Mouse (Mus musculus) heart, postnatal 36 days (tissue): ENCODE measurements around the gene Acadl. TPM values are rescaled to one million over a fixed set of nuclear protein-coding genes. Genes with fewer than 3 reads are reported as not detected.

Source experiments
- DNase-seq, 2 experiments: peaks; one replicate each; pipeline ENCODE4 v3.0.0; 2021 to 2022
- intact Hi-C: fragments of 180-260 bp; cut with DNase I; formaldehyde crosslinking; loops from one replicate; pipeline ENCODE4 v1.15.1; 2025
- total RNA-seq, 2 experiments: library from RNA; stranded (reverse); gene quantifications; 2 replicates each; pipeline ENCODE4 v1.2.3; 2021

Acadl gene
- total RNA-seq = 1,000 to 10,000 TPM; 1,167 to 1,246 TPM

DNA sequence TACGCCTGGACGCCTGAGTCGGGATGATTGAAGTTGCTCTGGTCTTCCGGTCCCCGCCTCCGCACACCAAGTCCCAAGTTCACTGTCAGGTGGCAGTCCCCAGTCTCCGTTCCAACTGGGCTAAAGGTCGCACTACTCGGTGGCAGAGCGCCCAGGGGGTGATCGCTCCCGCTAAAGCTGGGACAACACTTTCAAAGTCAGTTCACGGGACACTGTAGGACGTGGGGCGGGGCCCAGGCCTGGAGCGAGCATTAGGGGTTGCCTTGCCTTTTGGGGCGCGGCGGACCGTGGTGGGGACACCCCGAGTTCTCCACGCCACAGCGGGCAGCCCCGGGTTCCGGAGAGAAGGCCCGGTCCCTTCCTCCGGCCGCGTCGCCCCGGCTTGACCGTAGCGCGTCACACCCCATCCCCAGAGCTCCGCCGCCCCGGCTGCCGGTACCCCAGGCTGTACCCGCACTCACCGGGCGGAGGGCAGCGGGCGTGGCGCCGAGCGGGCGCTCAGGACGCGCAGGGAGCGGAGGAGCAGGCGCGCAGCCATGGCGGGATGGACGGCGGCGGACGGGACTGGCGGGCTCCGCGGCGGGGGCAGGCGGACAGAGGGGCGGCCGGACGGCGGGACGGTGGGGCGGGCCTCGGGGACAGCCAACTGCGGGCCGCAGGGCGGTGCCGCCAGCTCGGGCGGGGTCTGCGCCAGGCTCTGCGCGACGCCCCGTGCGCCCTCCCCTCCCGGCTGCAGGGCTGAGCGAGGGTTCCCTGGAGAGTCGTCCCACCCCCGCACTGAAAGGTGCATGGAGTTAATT lies at the start of gene Acadl:
Acadl (minus strand) TSS at position 566 of the 800 bp plus-strand sequence.
- intact Hi-C loops = loop anchor here (2.0 kb wide), 1 partner anchor 46 kb away; the partner anchor contains the start of gene Kansl1l
- peak; percentile 94 to 95 for DNase-seq

DNA sequence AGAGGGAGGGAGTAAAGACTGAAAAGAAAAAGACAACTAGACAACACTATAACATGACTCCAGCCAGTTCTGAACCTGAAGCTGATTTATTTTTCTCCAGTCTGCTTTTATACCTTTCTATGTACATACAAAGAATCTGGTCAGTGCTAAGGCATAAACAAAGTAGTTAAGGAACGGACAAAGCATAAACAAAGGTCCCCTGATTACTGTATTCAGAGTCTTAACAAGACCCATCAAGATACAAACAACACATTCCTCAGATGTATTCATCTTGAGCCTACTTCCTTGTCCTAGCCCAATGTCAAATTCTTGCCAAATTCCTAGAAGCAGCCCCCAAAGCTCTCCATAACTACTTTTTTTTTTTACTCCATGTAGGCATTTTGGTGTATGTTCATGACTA lies 49.2 kb upstream of the Acadl start:
- no peak for DNase-seq
- intact Hi-C loops = no loop called here

DNA sequence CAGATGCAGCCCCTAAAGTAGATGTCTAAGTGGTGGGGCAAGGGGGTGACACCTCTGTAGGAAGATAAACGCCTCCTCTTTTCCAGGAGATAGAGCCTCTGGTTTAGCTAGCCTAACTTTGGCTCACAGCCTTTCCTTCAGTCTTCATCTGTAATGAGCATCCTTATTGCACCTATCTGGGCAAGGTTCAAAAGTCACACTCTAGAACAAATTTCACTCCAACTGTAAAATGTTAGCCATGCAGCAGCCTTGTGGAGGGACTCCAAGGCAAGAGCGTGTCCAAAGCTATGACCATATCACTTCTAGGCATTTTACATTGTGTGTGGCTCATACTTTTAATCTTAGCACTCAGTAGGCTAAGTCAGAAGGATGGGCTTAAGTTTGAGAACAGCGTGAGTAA lies 39.5 kb upstream of the Acadl start:
- no peak for DNase-seq
- intact Hi-C loops = no loop called here

DNA sequence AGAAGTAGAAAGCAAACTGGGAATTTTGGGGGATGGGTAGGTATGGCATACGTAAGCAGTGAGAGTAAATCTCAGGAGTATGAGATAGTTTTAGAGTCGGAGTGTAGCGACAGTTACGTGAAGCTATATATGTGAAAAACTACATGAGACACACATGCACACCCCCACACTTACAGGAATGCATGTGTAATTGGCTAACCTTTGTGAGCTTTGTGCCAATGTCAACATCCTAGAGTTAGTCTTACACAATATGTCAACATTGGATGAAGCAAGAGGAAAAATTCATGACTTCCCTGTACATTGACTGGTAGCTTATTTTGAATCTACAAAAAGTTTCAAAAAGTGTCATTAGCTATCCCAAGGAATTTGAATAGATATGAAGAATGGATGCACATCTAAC lies 37.9 kb upstream of the Acadl start:
- intact Hi-C loops = no loop called here

DNA sequence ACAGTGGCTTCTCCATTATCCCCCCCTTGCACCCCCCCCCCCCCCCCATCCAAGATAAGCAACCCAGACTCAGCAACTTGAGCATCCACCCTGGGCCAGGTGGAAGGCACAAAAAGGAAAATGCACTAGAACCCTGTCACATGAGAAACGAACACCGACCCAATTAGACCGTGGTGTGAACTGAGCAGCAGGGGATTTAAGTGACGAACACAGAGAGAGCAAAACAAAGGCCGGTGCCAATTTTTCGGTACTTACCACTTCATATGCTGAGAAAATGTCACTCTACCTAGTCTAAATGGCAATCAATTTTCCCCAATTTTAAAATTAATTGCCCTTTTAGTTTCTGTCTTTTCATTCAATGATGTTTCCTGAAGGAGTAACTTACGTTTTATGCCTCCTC lies 35.2 kb upstream of the Acadl start:
- intact Hi-C loops = loop anchor here (5.0 kb wide), 1 partner anchor 44 kb away; no protein-coding TSS in a partner anchor
- no peak for DNase-seq

More for the DNA sequence above, 37.9 kb upstream of the Acadl start:
- DNase-seq = no peak

DNA sequence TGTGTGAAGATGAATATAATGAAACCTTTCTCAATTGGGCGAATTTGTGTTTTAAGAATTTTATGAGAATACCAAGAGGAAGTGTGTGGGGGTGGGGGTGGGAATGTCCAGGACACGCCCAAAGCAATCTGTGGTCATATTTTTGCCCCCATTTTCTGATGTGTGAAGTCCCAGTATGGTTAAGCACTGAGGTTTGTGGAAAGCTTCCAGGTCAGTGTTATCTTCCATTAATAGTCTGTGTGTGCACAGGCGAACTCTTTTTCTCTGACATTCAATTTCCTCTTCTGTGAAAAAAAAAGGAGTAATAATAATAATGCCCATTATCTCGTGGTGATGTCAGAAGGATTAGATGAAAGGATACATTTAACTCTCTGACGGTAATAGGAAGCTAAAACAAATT lies 33.5 kb upstream of the Acadl start:
- intact Hi-C loops = loop anchor here (1.0 to 5.0 kb wide), 2 partner anchors 46 to 96 kb away; no protein-coding TSS in a partner anchor
- no peak for DNase-seq

DNA sequence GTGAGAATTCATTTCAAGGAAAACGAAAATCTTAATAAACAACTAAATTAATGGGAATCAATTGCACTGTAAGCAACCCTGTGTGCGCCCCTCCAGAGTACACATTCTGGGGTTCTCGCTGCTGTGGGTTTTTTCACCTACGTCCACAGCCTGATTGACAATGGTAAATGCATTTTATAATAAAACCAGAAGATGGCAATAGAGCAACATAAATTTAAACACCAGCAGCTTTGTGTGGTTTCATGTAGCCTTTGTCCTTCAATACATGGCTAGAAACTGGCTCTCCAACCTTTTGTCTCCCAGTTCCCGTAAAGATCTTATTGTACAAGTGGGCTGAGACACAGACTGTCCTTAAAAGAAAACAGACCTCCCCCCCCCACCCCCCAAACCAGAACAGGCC lies 33.0 kb upstream of the Acadl start:
- DNase-seq = no peak
- intact Hi-C loops = loop anchor here (1.0 to 5.0 kb wide), 2 partner anchors 46 to 96 kb away; no protein-coding TSS in a partner anchor

DNA sequence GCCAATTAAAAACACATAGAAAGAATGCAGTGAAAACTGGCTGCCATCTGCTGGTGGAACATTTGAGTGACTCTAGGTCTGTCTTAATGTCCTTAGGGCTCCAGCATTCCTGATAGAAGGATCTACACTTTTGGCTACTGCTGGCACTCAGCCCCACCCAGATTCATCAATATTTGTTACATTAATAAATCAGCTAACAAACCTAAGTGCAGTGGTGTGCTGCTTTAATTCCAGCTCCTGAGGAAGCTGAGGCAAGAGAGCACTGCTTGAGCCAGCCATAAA lies 32.7 kb upstream of the Acadl start:
- peak; percentile 51 to 53 for DNase-seq
- intact Hi-C loops = loop anchor here (1.0 to 5.0 kb wide), 3 partner anchors 47 to 97 kb away; no protein-coding TSS in a partner anchor

DNA sequence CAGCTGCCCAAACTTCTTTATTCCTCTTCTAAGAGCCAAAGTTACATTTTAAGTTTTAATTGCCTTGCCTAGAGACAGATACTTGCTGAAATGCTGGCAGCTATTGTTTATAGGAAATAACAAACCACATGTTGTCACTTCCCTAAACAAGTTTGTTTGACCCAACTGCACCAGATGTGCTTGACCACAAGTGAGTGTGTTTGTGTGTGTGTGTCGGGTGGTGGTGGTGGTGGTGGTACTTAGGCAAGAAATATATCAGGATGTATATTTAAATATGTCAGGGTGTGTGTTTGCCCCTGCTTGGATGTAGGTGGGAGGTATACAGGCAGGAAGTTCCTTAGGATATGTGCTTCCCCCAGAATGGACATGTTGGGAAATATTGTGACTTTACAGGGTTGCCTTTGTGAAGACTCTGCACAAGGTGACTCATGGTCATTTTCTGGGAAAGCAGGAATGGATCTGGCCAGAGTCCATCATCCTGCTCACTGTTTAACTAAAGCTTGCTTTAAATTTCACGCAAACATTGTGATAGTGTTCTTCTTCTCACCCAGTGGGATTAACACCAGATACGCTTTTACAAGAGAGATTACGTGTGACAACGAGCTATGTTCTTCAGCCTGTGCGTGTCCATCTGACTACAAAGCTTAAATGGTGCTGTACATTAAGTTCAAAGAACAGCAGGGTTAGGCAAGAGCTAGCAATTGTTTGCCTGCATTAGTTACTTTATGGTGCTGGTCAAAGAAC lies 32.2 kb upstream of the Acadl start:
- DNase-seq = no peak
- intact Hi-C loops = loop anchor here (2.0 to 5.0 kb wide), 2 partner anchors 46 to 47 kb away; no protein-coding TSS in a partner anchor

DNA sequence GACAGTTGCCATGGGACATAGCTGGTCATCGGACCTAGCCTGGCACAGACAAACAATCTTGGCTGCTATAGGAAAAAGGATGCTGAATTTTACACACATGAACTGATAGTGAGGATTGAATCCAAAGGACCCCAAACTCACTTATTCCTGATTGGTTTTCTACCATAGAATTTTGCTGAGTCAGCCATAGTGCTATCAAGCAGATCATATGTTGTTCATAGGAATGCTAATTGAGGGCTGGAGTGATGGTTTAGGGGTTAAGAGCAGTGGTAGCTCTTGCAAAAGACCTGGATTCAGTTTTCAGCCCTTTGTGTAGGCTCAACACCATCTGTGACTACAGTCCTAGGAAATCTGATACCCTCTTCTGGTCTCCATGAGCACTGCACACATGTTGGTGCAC lies 24.1 kb upstream of the Acadl start:
- intact Hi-C loops = no loop called here

DNA sequence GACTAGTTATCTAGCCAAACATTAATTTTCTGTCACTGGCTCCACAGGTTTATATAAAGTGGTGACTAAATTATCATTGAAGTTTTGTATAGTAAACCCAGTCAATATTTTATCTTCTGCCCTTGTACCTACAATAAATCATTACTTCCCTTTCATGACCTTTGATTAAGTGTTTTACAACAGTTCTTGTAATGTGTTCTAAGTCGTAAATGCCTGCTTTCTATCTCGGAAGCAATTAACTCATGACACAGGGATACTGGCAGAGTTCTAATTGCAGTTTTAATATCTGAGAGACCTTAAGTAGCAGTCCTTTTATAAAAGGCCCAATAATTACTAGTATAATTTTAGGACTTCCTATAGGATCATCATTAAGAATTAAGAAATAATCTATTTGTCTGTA lies 17.1 kb upstream of the Acadl start:
- intact Hi-C loops = no loop called here
- DNase-seq = no peak

More for the DNA sequence above, 24.1 kb upstream of the Acadl start:
- DNase-seq = no peak

DNA sequence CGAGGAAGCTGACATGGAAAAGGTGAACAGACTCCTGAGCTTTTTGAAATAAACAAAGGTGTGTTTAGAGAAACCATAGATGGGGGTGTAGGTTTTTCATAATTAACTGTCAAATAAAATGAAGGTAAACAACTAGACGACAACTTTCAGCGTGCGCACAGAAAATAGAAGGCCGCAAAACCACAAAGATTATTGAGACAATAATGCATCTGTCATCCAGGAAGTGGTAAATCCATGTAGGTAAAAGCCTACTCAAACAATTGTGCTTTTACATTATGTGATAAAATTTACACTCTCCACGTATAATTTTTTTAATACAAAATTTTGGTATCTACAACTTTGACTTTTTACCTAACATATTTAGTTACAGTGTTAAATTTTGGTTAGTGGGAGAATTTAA lies 11.7 kb upstream of the Acadl start:
- DNase-seq = no peak
- intact Hi-C loops = no loop called here

DNA sequence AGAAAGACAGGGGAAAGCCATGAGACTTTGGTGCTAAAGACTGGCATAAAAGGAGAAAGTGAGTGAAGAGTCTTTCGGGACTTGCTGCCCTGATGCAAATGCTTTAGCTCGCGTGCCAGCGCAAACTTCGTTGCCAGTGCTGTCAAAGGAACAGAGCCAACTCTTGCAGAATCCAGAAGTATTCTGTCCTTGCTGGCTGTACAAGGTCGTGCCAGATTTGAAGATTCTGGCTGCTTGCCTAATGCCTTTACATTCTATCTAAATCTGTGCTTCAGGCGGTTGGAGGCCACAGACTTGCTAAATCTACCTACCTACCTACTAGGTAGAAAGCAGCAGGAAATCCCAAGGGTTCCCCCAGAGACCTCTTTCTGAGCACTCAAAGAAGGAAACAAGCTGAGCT lies 8.5 kb upstream of the Acadl start:
- DNase-seq = peak; percentile 54 to 63
- intact Hi-C loops = no loop called here

DNA sequence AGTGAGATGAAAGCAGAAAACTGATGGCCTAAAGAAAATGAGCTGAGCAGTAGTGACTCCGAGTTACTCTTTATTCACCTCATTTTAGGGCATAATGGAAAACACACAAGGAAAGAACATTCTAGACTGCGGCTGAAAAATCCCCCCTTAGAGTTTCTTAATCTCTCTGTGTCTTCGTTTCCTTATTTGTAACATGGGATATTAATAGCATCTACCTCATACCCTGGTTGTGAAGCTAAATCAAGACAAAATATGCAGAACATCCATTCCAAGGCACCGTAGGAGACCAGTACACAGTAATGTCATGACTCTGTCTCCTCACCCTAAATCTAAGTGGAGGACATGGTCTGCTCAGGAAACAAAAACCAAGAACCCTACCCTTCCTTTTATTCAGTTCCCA lies 2.6 kb upstream of the Acadl start:
- intact Hi-C loops = no loop called here

DNA sequence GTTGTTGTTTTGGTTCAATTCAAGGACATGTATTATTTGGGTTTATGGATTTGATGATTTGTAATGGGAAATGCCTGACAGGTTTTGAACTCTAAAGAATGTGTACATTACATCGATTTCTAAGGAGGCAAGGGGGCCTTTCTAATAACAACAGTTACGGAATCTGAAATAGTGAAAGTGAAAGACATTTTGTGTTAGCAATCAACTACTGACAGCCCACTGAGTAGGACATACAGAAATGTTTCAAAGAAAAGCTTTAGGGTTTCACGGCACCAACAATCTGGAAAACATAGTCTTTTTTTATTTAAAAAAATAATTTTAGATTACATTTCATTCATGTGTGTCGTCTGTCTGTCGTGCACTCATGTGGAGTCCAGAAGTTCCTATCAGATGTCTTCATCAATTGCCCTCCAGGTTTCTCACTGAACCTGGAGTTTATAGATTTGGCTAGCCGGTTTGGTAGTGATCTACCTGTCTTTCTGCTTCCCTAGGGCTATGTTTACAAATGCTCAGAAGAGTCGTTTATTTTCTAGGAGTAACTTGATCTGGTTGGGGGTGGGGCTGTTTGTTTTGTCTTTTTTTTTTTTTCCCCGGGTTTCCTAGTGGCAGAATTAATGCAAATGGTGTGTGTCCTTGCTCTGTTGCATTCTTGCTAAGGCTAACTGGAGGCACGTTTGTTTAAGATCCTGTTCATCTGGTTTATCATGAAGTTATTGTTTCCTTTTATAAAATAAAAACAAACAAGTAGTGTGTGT lies 841 bp upstream of the Acadl start:
- no peak for DNase-seq
- intact Hi-C loops = loop anchor here (2.0 kb wide), 1 partner anchor 47 kb away; the partner anchor contains the start of gene Kansl1l

More for the DNA sequence above, 2.6 kb upstream of the Acadl start:
- no peak for DNase-seq

DNA sequence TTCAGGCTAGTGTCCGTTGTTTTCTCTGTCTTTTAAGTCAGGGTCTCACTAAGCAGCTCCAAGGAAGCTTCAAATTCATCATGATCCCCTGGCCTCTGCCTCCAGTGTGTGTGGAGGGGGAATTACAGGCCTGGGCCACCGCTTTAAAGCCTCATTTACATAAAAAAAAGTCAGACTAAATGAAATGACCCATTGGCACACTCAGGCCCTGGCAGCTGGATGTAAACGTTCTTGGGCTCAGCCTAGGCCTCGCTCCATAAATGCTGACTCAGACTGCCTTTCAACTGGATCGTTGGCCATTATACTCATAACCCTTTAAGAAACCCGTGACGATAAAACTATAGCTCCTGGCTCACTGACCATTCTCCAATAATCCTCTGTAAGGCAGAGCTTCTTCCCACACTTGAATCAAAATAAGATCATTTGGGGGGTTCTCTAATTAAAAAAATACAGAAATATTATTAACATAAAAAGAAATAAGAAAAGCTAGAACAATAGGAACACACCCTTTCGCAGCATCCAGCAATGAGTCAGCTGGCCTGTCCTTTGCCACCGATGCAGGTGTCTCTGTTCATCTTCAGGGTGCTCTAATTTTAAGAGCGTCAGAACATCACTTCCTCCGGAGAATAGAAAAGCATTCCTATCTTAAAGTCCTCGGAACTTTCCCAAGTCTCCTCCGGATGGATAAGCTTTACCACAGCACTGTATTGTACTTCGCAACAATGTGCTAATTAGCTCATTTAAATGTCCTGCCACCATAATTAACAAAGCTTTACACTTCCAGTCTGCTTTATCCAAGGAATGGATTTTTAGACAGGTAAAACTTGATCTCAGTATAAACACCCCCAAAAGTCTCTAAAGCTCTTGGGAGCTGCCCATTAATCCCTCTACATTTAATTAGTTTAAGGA lies 1.1 kb downstream of the Acadl start:
- no peak for DNase-seq
- intact Hi-C loops = loop anchor here (2.0 kb wide), 1 partner anchor 45 kb away; the partner anchor contains the start of gene Kansl1l

DNA sequence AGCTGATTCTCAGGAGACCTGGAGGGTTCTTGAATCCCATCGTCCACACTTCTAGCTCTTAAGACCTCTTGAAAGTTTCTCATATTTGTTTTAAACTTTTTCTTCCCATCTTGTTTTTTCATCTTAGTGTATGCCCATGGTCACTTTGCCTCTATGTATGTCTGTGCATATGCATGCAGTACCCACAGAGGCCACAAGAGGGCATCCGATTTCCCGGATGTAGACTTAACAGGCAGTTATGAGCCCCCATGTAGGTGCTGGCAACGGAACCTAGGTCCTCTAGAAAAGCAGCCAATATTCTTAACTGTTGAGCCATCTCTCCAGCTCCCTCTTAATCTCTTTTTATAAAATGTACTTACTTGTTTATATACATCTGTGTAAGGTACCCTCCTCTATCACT lies 15.6 kb downstream of the Acadl start:
- DNase-seq = peak in 1 of 2 experiments; percentile 43
- intact Hi-C loops = no loop called here

DNA sequence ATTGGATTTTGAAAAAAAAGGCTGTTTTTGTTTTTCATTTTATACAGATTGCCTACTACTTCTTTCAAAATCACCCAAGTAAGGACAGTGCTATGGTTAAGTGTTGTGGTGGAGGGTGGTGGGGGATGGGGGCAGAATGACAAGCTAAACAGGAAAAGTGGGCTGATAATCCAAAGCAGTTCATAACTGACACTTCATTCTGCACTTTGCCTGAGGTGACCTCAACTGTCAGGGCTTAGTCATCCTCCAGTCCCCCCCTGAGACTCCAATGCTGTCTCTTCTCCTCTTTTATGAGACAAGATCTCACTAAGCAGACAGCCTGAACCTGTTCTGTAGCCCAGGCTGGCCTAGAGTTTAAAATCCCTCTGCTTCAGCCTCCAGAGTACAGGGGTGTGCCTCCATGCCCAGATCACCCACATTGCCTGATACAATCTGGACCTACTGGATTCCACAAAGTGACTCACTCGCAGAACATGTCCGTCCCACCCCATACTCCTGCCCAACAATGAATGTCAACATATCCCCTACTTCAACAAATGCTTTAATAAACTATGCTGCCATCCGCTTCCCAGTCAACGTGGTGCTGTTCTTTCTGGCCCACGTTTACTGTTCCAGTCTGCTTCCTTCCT lies 17.3 kb downstream of the Acadl start:
- intact Hi-C loops = no loop called here
- no peak for DNase-seq

DNA sequence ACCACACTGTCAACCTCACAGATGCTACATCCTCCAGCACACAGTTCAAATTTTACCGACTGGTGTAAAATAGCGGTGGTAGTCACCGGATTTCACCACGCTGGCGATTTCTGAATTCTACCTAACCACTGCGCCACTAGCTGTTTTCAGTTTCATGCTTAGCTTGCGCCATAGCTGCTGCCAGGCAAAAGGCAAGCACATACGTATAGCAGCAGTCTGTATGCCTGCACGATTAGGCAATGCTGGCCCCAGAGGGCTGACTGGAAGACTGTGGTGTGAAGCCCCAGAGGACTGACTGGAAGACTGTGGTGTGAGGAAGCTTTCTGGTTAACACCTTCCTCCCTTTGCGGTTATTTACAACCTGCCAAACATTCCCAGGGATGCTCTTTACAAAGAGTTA lies 21.1 kb downstream of the Acadl start:
- no peak for DNase-seq

More for the DNA sequence above, 21.1 kb downstream of the Acadl start:
- intact Hi-C loops = no loop called here
